Mouse (Mus musculus): Measurements from ENCODE around the gene Smarcd1.

DNA sequence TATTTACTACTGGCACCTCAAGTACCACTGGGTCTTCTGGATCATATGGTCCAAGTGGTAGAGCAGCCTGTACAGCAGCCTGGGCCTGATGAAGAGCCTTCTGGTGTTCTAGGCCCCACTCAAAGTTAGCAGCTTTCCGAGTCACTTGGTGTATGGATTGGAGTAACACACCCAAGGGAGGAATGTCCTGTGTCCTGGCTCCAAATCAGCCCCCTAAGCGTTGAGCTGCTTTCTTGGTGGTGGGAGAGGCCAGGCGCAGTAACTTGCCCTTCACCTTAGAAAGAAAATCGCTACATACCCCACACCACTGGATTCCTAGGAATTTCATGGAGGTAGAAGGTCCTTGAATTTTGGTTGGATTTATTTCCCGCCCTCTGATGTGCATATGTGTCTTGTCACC lies 17.8 kb upstream of the Smarcd1 start:
- TF ChIP-seq CTCF (IDR thresholded peaks at IDR 0.05; ENCODE audit: control insufficient read depth, insufficient read depth, insufficient read length) (no peak), MYOG (IDR thresholded peaks at IDR 0.05; ENCODE audit: control insufficient read depth, extremely low read depth, insufficient read length) (no peak), FOSL1 (IDR thresholded peaks at IDR 0.05; ENCODE audit: insufficient read depth, low read length, poor library complexity, severe bottlenecking) (no peak), USF1 (IDR thresholded peaks at IDR 0.05; ENCODE audit: low read depth) (no peak)
